Mouse (Mus musculus) brain, adult 2 months (tissue): ENCODE measurements at regions not wholly inside any gene's neighbourhood (a gene's known extent, or its start where the extent isn't known, plus 50 kb on each side); places are given as distances from the start of the nearest gene placed in this dataset.
"Not testable (repeated sequence)": the region's sequence is repeated elsewhere in the genome, so short reads cannot be mapped to it uniquely, and the experiment has no call there.

Experiments
- DNase-seq: peaks from one replicate; pipeline ENCODE4 v3.0.0; 2011; ENCODE audit warnings: low read depth, low spot score

GRCm38 (mm10) chr4:75466880-75467327, 188.8 kb upstream of the Dmac1 start:
- peak; percentile 99 for DNase-seq

DNA sequence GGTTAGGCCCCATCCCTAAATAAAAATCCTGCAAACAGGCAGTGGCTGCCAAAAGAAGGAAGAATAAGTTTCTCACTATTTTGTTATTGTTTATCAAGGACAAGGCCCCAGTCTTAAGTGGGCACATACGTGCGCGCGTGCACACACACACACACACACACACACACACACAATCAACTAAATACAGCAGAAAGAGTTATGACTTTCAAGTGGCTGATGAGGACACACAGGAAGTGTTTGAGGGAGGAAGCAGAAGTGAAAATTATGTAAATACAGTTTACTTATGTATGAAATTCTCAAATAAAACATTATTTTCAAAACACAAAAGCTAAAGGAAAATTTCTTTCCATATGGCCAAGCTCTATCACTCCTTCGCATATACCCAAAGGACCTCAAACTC, 185.5 kb upstream of the Dmac1 start:
- no peak for DNase-seq

DNA sequence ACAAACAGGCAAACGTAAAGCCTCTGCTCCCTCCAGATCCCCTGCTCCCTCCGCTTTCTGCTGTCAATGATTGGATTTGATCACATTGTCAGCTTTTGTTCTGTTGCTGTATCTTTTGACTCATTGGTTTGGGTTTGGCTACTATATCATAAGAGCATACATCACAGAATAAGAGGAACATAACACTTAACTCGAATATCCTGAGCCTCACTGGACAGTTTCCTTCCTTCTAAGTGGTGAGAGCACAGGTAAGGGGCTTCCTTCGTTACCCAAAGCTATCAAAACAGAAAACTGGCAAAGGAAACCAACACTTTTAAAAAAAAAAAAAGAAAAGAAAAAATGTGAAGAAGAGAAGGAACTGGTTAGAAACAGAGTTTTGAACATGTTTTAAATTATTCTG, 171.4 kb upstream of the Dmac1 start:
- no peak for DNase-seq

DNA sequence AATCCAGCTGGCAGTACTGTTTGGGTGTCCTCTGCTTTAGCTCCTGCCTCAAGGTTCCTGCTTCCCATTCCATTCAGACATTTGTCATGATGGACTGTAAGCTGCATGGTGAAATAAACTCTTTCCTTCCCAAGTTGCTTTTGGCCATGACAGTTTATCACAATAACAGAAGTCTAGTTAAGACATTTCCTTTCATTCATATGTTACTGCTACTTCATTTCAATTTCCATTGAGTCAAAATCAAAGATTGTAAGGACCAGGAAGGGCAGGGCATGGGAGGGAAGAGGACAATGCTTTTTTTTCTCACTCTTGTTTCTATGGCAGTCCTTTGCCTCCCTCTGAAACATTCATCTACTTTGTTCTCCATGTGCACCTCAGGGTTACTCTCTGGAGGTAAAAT, 145.2 kb upstream of the Dmac1 start:
- DNase-seq: no peak

- not testable (repeated sequence) for DNase-seq
These were observed 122.6 kb upstream of the Dmac1 start for GRCm38 (mm10) chr4:75400754-75401153.

GRCm38 (mm10) chr4:75394992-75395391, 116.9 kb upstream of the Dmac1 start:
- DNase-seq: peak; percentile 83

- no peak for DNase-seq
These were observed 116.2 kb upstream of the Dmac1 start for GRCm38 (mm10) chr4:75394264-75394663.

GRCm38 (mm10) chr4:75386271-75386938, 108.3 kb upstream of the Dmac1 start:
- no peak for DNase-seq

GRCm38 (mm10) chr4:75359496-75359895, 81.4 kb upstream of the Dmac1 start:
- DNase-seq: peak; percentile 81

- no peak for DNase-seq
These were observed 77.5 kb upstream of the Dmac1 start for GRCm38 (mm10) chr4:75355621-75356020.

- peak; percentile 93 for DNase-seq
These were observed 56.4 kb upstream of the Dmac1 start for GRCm38 (mm10) chr4:75334496-75334895.

DNA sequence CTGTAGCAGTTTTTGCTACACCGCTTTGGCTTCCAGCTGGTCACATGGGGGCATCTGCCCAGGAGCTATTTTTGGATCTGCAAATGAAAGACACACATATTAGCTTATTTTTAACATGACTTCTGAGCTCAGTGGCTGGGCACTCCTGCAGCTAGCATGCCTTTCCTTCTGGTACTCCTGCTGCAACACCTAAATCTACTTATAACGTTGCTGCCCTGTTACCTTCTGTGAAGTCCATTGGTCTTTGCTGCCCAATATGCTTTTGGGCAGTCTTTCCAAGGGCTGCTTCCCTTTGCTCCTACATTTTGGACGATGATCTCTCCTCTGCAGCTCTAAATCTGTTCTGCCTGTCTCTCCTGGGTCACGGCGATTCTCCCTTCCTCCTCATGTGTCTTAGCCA, 54.7 kb upstream of the Dmac1 start:
- peak; percentile 57 for DNase-seq

DNA sequence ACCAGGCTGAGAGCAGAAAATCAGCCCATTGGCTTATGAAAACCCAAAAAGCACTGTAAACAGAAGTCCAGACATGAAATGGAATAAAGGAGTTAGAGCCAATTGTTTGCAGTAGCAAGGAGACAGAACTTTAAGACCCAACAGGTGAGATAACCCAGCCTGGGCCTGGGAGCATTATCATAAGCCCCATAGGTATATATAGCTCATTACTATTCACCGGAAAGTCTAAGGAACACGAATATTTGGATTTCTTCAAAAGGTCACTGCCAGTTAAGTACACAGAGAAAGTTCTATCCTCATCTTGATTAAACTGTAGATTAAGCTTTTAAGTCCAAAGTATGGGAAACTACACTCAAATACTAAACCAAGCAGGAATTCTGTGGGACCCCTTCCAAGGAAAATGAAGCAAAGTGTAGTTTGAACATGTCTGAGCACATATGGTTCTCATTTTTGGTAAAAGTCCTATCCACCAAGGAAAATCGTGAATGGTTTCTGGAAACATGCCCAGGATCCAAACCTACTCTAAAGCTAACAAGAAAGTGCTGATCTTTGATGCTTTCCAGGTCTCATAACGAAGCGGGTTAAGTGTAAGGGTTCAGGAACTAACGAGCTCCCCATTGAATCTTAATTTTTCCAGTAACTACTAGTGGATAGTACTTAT, 51.5 kb upstream of the Dmac1 start:
- peak; percentile 32 for DNase-seq
